Mouse (Mus musculus) olfactory bulb, adult 2 months (tissue): ENCODE measurements around the gene Sapcd2.
"Not testable (repeated sequence)": the region's sequence is repeated elsewhere in the genome, so short reads cannot be mapped to it uniquely, and the experiment has no call there.

Experiments used
- CTCF ChIP-seq: fragments of 200-500 bp; IDR thresholded peaks from 2 replicates; pipeline ENCODE4 v1.5.1; 2012; ENCODE audit warnings: low read depth, mild to moderate bottlenecking, low read length, moderate library complexity; ENCODE audit not compliant: insufficient read depth
- POLR2A ChIP-seq: fragments of 200-500 bp; IDR thresholded peaks from 2 replicates; pipeline ENCODE4 v1.6.1; 2012; ENCODE audit warnings: mild to moderate bottlenecking, low read depth, low read length, moderate library complexity; ENCODE audit not compliant: insufficient read depth

DNA sequence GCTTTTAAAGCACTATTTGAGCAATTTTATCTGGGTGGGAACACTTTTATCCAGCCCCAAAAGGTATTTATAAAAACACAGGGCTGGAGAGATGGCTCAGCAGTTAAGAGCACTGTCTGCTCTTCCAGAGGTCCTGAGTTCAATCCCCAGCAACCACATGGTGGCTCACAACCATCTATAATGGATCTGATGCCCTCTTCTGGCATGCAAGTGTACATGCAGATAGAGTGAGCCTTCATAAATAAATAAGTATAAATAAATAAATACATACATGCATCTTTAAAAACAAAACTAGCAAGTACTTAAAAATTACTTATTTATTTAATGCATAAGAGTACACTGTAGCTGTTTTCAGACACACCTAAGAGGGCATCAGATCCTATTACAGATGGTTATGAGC lies 41.3 kb downstream of the Sapcd2 start:
- not testable (repeated sequence) for TF ChIP-seq POLR2A, CTCF
